Mouse (Mus musculus): Measurements from ENCODE around the gene Tceal1.

GRCm38 (mm10) chrX:136742241-136742640 lies 34.5 kb downstream of the Tceal1 start:
- TF ChIP-seq CTCF (IDR thresholded peaks at IDR 0.05; ENCODE audit: low read depth, low read length) = no peak
- no peak for TF ChIP-seq POLR2A (IDR thresholded peaks at IDR 0.05; ENCODE audit: extremely low read depth, insufficient read depth, low read length)
